Mouse (Mus musculus) kidney, postnatal 0 days (tissue): Measurements from ENCODE around the gene Podxl. TPM values are rescaled to one million over a fixed set of nuclear protein-coding genes. Genes with fewer than 3 reads are reported as not detected.
"Not testable (repeated sequence)": the region's sequence is repeated elsewhere in the genome, so short reads cannot be mapped to it uniquely, and the experiment has no call there.

Experiments
- ATAC-seq: fragments of 200-750 bp; cut with Nextera tagmentation; replicated peaks from 2 replicates; pipeline ENCODE4 v1.8.0; 2017; ENCODE audit warnings: low read depth, moderate number of reproducible peaks, moderate TSS enrichment, moderate library complexity; ENCODE audit not compliant: low FRiP score
- DNase-seq: peaks from one replicate; pipeline ENCODE4 v3.0.0-alpha.2; 2016; ENCODE audit warnings: low spot score
- H3K27ac ChIP-seq: fragments of 300-500 bp; sonication (generic); 2 replicates; pipeline ENCODE4 v1.5.1; 2014; ENCODE audit warnings: mild to moderate bottlenecking
- H3K27me3 ChIP-seq: fragments of 300-500 bp; sonication (generic); 2 replicates; pipeline ENCODE4 v1.6.1; 2014; ENCODE audit warnings: low read length, mixed read lengths; ENCODE audit not compliant: insufficient read depth
- H3K36me3 ChIP-seq: fragments of 300-500 bp; sonication (generic); 2 replicates; pipeline ENCODE4 v1.6.1; 2014; ENCODE audit warnings: low read length, mixed read lengths; ENCODE audit not compliant: insufficient read depth
- H3K4me1 ChIP-seq: fragments of 300-500 bp; sonication (generic); replicated peaks from 2 replicates; pipeline ENCODE4 v1.6.1; 2014; ENCODE audit warnings: antibody characterized with exemption, low read length, mixed read lengths; ENCODE audit not compliant: insufficient read depth
- H3K4me2 ChIP-seq: fragments of 300-500 bp; sonication (generic); 2 replicates; pipeline ENCODE4 v1.6.1; 2014; ENCODE audit warnings: mild to moderate bottlenecking, low read length, moderate library complexity, mixed read lengths
- H3K4me3 ChIP-seq: fragments of 300-500 bp; sonication (generic); replicated peaks from 2 replicates; pipeline ENCODE4 v1.5.1; 2014; ENCODE audit warnings: low read depth, low read length
- H3K9ac ChIP-seq: fragments of 300-500 bp; sonication (generic); 2 replicates; pipeline ENCODE4 v1.6.1; 2014; ENCODE audit warnings: low read depth, low read length
- H3K9me3 ChIP-seq: fragments of 300-500 bp; sonication (generic); replicated peaks from 2 replicates; pipeline ENCODE4 v1.6.1; 2016; ENCODE audit warnings: low read length, inconsistent platforms, mixed read lengths
- CTCF ChIP-seq: IDR thresholded peaks from 2 replicates; pipeline ENCODE4 v1.5.1; 2016; ENCODE audit warnings: antibody characterized with exemption, low read depth, mild to moderate bottlenecking, moderate library complexity
- WGBS: fragments of 180-500 bp; shearing (Covaris S2); extraction: QIAGEN DNeasy Blood & Tissue Kit; methylation state at CpG from one replicate; pipeline ENCODE4 v1.1.7; 2014; 5-methylcytosine and 5-hydroxymethylcytosine counted together
- polyA plus RNA-seq: library from polyadenylated mRNA; unstranded; fragments of >200 nt; fragmentation: Nextera tagmentation; extraction: Ambion mirVana; gene quantifications from 2 replicates; pipeline ENCODE4 v1.2.1, GENCODE M21; 2015

The Podxl gene
- polyA plus RNA-seq, 1 experiment from 2014 or later: 85.5 TPM

DNA sequence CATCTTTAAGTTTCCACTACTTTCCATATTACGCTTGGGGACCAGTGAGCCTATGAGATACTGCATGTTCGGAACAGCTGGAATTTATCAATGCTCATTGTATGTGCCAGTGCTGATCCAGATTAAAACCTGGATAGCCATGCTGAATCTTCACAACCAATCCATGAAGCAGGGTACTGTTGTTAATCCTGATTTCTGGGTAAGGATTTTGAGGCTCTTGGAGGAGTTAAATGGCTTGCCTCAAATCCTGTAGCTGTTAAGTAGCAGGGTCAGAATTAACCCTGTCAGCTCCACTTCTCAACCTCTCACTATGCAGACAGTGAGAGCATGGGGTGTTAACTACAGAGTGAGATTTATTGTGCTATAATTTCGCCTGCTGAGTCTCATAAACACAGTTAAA lies 7.7 kb upstream of the Podxl start:
- Histone ChIP-seq H3K4me2 (no peak overlapping the region), H3K27me3 (0 out of 2 replicates have a peak, but pooled peaks cover 3% of the 10 kb centered on the region), H3K27ac (no peak overlapping the region), H3K9me3 (no peaks in the 10 kb centered on the region), H3K9ac (no peak overlapping the region), H3K4me3 (no peak overlapping the region), H3K4me1 (no peaks in the 10 kb centered on the region), H3K36me3 (no peaks in the 10 kb centered on the region)
- TF ChIP-seq CTCF: no peak
- WGBS: 60% methylated on average over 3 of the region's 3 CpGs
- DNase-seq (no peak), ATAC-seq (no peak)

DNA sequence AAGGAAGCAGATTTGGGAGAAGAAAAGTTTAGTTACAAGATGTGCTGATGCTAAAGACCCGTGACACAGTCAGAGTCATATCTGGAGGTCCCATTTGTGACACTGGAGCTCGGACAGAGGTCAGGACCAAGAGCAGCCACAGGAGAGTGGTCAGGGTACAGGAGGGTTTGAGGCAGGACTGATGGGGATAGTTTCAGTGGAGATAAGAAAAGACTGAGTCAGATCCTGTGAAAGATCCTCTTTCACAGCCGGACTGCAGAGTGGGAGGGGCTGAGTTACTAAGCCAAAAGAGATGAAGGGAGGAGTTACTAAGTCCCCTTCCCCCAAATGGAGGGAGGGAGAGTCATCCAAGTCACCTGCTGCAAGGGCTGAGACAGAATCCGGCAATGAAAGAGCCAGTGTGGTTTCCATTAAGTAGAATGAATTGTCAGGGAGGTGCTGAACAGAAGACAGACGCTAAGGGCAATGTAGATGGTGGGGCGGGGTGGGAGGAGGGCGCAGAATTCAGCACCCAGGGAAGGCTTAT lies 4.4 kb upstream of the Podxl start:
- H3K4me1 ChIP-seq: peaks cover 11% of the 10 kb centered on the region
- no peak overlapping the region for H3K9ac ChIP-seq
- H3K36me3 ChIP-seq: no peaks in the 10 kb centered on the region
- H3K4me2 ChIP-seq: no peak overlapping the region
- no peak for ATAC-seq
- no peak for DNase-seq
- H3K4me3 ChIP-seq: no peak overlapping the region
- no peak overlapping the region for H3K27ac ChIP-seq
- TF ChIP-seq CTCF: no peak
- no peaks in the 10 kb centered on the region for H3K9me3 ChIP-seq
- WGBS: 34% methylated on average over 7 of the region's 7 CpGs
- H3K27me3 ChIP-seq: peaks cover 12% of the 10 kb centered on the region; the same call in 1 of the 2 replicates

DNA sequence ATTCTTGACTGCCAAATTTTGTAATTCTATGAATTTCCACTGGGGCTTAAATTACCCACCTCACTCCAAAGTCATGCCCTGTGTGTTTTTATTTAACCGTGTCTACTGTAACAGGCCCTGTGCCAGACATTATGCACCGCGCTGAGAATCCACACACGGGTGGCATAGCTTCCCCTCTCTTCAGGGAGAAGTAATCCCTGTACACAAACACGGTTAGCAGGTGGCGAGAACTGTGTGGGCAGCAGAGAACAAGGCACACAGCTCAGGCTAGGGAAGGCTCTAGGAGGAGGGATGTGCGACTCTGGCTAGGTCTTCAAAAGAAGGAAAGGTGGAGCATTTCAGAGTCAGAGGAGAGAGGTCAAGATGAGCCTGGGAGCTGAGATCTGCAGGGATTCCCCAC lies 3.4 kb upstream of the Podxl start:
- no peaks in the 10 kb centered on the region for H3K36me3 ChIP-seq
- H3K4me1 ChIP-seq: peaks cover 17% of the 10 kb centered on the region
- no peak overlapping the region for H3K9ac ChIP-seq
- no peak for TF ChIP-seq CTCF
- ATAC-seq (no peak), DNase-seq (no peak)
- no peak overlapping the region for H3K4me2 ChIP-seq
- H3K4me3 ChIP-seq: no peak overlapping the region
- peaks cover 17% of the 10 kb centered on the region for H3K27me3 ChIP-seq
- H3K9me3 ChIP-seq: no peaks in the 10 kb centered on the region
- H3K27ac ChIP-seq: no peak overlapping the region
- WGBS: 43% methylated on average over 7 of the region's 7 CpGs

DNA sequence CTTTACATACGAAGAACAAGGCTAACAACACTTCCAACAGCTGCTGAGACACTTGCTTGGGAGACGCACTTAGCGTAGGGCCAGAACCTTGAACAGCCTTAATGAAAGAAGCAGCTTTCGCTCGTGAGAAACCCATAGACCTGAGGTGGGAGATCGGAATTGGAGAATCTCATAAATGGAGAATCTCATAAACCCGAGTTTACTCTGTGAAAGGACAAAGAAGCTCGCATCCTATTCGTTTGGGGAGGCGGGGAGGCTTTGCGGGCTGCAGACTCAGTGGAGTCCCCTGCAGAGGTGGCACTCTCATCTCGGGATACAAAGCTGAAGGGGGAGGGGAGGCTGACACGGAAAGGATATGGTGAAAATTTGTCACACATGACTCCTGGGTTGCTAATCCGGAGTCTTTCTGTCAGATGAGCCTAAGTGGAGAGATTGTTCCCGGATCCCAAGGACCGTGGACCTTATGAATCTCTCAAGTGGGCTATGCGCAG lies 1.2 kb upstream of the Podxl start:
- 0 out of 2 replicates have a peak overlapping the region, but pooled peaks have one; percentile 57 for H3K27ac ChIP-seq
- no peaks in the 10 kb centered on the region for H3K36me3 ChIP-seq
- peak overlapping the region; percentile 90; the same call in 1 of the 2 replicates for H3K4me2 ChIP-seq
- H3K4me1 ChIP-seq: peaks cover 17% of the 10 kb centered on the region
- WGBS: 5% methylated on average over 17 of the region's 17 CpGs
- no peak for TF ChIP-seq CTCF
- H3K27me3 ChIP-seq: peaks cover 18% of the 10 kb centered on the region
- no peak overlapping the region for H3K4me3 ChIP-seq
- H3K9ac ChIP-seq: no peak overlapping the region
- ATAC-seq: no peak
- DNase-seq: no peak
- H3K9me3 ChIP-seq: no peaks in the 10 kb centered on the region

DNA sequence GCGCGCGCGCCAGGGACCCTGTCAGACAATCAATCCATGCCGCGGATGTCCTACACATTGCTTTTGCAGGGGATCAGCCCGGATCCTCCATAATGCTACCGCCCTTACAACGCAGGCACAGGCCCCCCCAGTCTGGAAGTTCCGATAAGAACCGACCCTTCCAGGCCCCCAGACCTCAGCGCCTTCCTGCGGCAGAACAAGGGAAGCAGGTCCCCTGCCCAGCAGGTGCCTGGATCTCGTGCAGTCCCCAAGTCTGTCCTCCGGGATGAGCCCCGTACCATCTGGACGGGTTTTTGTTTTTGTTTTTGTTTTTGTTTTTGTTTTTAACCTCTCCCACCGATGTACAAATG lies 376 bp upstream of the Podxl start:
- Histone ChIP-seq H3K4me2 (peak overlapping the region; percentile 90), H3K9me3 (no peaks in the 10 kb centered on the region), H3K4me1 (peaks cover 17% of the 10 kb centered on the region), H3K9ac (0 out of 2 replicates have a peak overlapping the region, but pooled peaks have one; percentile 41), H3K27ac (0 out of 2 replicates have a peak overlapping the region, but pooled peaks have one; percentile 57), H3K27me3 (peaks cover 18% of the 10 kb centered on the region), H3K36me3 (no peaks in the 10 kb centered on the region), H3K4me3 (peak overlapping the region; percentile 48)
- ATAC-seq (no peak), DNase-seq (no peak)
- 0% methylated on average over 18 of the region's 18 CpGs for WGBS
- no peak for TF ChIP-seq CTCF

DNA sequence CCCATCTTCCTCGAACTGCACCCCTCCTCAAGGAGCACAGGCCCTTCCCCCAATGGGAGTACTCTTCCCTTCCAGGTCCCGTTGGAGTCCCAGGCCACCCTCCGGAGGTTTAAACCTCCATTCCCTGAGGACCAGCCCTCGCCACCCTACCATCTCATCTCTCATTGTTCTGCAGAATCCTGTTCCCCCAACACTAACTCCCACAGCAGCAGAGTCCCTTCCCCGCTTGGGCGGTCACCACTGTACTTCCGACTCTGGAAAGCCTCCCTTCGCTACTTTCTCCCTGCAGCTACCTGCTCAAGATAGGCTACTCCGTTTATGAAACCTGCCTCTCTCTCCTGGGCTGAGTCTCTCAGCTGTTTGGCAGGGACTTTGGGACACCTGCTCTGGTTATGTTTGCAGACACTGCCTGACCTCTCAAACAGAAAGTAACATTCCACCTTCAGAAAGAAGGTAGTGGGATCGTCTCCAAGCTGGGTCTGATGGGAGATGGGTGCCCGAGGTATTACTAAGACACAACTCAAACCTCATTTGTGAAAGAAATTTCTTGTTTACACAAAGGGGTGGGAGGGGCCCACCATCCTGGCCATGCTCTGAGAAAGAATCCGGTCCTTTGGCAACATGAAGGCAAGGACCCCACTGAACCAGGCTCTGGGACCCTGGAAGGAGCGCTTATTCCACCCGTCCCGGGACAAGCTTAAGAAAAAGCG lies 1.3 kb downstream of the Podxl start:
- DNase-seq: no peak
- no peak for ATAC-seq
- peak overlapping the region; percentile 54 for H3K27ac ChIP-seq
- H3K4me2 ChIP-seq: peak overlapping the region; percentile 90
- TF ChIP-seq CTCF: no peak
- H3K4me3 ChIP-seq: peak overlapping the region; percentile 48
- WGBS: 10% methylated on average over 16 of the region's 16 CpGs
- H3K9ac ChIP-seq: peak overlapping the region; percentile 70
- H3K4me1 ChIP-seq: peaks cover 17% of the 10 kb centered on the region
- H3K27me3 ChIP-seq: peaks cover 18% of the 10 kb centered on the region
- H3K36me3 ChIP-seq: no peaks in the 10 kb centered on the region
- H3K9me3 ChIP-seq: no peaks in the 10 kb centered on the region

DNA sequence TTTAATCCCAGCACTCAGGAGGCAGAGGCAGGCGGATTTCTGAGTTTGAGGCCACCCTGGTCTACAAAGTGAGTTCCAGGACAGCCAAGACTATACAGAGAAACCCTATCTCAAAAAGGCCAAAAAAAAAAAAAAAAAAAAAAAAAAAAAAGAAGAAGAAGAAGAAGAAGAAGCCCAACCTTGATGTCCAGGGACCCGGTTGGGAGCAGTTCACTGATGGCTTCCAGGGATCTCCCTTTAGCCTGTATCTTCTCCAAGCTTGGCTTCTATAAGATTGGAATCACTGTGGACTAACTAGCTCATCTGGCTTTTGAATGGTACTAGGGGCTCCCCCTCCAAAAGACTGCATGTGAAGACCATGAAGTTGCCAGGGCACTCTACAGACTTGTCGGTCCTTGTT lies 1.8 kb downstream of the Podxl start:
- Histone ChIP-seq H3K27me3 (peaks cover 18% of the 10 kb centered on the region), H3K9ac (peak overlapping the region; percentile 70; the same call in 1 of the 2 replicates), H3K4me2 (peak overlapping the region; percentile 90), H3K4me1 (peaks cover 17% of the 10 kb centered on the region), H3K27ac (peak overlapping the region; percentile 54; the same call in 1 of the 2 replicates), H3K4me3 (peak overlapping the region; percentile 48)
- H3K36me3 ChIP-seq, DNase-seq, ATAC-seq, H3K9me3 ChIP-seq: not testable (repeated sequence)
- 66% methylated on average over 3 of the region's 3 CpGs for WGBS
